Mouse (Mus musculus): ENCODE data around the gene Rps15a.

The Rps15a gene

GRCm38 (mm10) chr7:118115533-118115876 lies 483 bp downstream of the Rps15a start:
- peak; percentile 17 for DNase-seq

GRCm38 (mm10) chr7:118113541-118114297 lies 2.3 kb downstream of the Rps15a start:
- no peak for DNase-seq

GRCm38 (mm10) chr7:118111128-118111527 lies 4.9 kb downstream of the Rps15a start:
- no peak for DNase-seq

- DNase-seq, result no peak
Measured at GRCm38 (mm10) chr7:118107671-118108070, 8.3 kb downstream of the Rps15a start.

- DNase-seq, result no peak
Measured at GRCm38 (mm10) chr7:118104458-118105052, 11.4 kb downstream of the Rps15a start.

- no peak for DNase-seq
Measured at GRCm38 (mm10) chr7:118103462-118104379, 12.3 kb downstream of the Rps15a start.

GRCm38 (mm10) chr7:118102678-118103461 lies 13.1 kb downstream of the Rps15a start:
- no peak for DNase-seq

GRCm38 (mm10) chr7:118102231-118102630 lies 13.8 kb downstream of the Rps15a start:
- DNase-seq, result no peak

GRCm38 (mm10) chr7:118097615-118098014 lies 18.4 kb downstream of the Rps15a start:
- no peak for DNase-seq

GRCm38 (mm10) chr7:118079987-118080386 lies 36.0 kb downstream of the Rps15a start:
- no peak for DNase-seq

- no peak for DNase-seq
Measured at GRCm38 (mm10) chr7:118079097-118079496, 36.9 kb downstream of the Rps15a start.

- DNase-seq, result no peak
Measured at GRCm38 (mm10) chr7:118067261-118067660, 48.7 kb downstream of the Rps15a start.

- no peak for DNase-seq
Measured at GRCm38 (mm10) chr7:118056300-118056699, 59.7 kb downstream of the Rps15a start.
